Mouse (Mus musculus) limb, embryonic 10.5 days (tissue): ENCODE measurements around the gene Mark3. TPM values are rescaled to one million over a fixed set of nuclear protein-coding genes. Genes with fewer than 3 reads are reported as not detected.
"Not testable (repeated sequence)": the region's sequence is repeated elsewhere in the genome, so short reads cannot be mapped to it uniquely, and the experiment has no call there.

Source experiments
- DNase-seq: peaks from one replicate; pipeline ENCODE4 v3.0.0-alpha.2; 2017; ENCODE audit warnings: low spot score
- H3K27ac ChIP-seq: fragments of 300-500 bp; sonication (generic); 2 replicates; pipeline ENCODE4 v1.5.1; 2016; ENCODE audit warnings: mild to moderate bottlenecking
- H3K27me3 ChIP-seq: fragments of 300-500 bp; sonication (generic); 2 replicates; pipeline ENCODE4 v1.6.1; 2016; ENCODE audit warnings: low read depth, mild to moderate bottlenecking; ENCODE audit not compliant: poor library complexity, severe bottlenecking
- H3K36me3 ChIP-seq: fragments of 300-500 bp; sonication (generic); 2 replicates; pipeline ENCODE4 v1.6.1; 2016; ENCODE audit warnings: mild to moderate bottlenecking, moderate library complexity
- H3K4me1 ChIP-seq: fragments of 300-500 bp; sonication (generic); 2 replicates; pipeline ENCODE4 v1.6.1; 2016
- H3K4me3 ChIP-seq: fragments of 300-500 bp; sonication (generic); 2 replicates; pipeline ENCODE4 v1.5.1; 2016; ENCODE audit warnings: mild to moderate bottlenecking, moderate library complexity
- H3K9me3 ChIP-seq: fragments of 300-500 bp; sonication (generic); replicated peaks from 2 replicates; pipeline ENCODE4 v1.6.1; 2016; ENCODE audit warnings: mild to moderate bottlenecking
- WGBS: fragments of 180-500 bp; shearing (Covaris S2); methylation state at CpG from one replicate; pipeline ENCODE4 v1.1.7; 2016; 5-methylcytosine and 5-hydroxymethylcytosine counted together
- polyA plus RNA-seq: library from polyadenylated mRNA; unstranded; fragments of >200 nt; fragmentation: Nextera tagmentation; extraction: Ambion mirVana; gene quantifications from 2 replicates; pipeline ENCODE4 v1.2.1, GENCODE M21; 2016

Gene Mark3
- polyA plus RNA-seq, 1 experiment from 2014 or later = 50.6 TPM

DNA sequence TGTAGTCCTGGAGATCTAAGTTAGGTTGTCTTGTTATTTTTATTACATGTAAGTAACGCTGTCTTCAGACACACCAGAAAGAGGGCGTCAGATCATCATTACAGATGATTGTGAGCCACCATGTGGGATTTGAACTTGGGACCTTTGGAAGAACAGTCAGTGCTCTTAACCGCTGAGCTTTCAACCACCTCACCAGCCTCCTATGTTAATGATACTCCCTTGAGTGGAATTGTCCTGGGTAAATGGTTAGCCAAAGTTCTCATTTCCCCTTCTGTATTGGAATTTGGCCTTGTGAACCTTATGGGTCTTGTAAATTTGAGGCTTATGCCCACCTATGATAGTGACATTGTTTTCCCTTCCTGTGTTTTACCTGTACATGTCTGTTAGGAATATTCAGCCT is 27.3 kb upstream of the Mark3 start:
- no peak overlapping the region for H3K4me3 ChIP-seq
- 94% methylated on average over 3 of the region's 3 CpGs for WGBS
- peaks cover 68% of the 10 kb centered on the region for H3K36me3 ChIP-seq
- H3K9me3 ChIP-seq = no peaks in the 10 kb centered on the region
- no peak overlapping the region for H3K27ac ChIP-seq
- no peaks in the 10 kb centered on the region for H3K27me3 ChIP-seq
- 0 out of 2 replicates have a peak, but pooled peaks cover 2% of the 10 kb centered on the region for H3K4me1 ChIP-seq
- no peak for DNase-seq

DNA sequence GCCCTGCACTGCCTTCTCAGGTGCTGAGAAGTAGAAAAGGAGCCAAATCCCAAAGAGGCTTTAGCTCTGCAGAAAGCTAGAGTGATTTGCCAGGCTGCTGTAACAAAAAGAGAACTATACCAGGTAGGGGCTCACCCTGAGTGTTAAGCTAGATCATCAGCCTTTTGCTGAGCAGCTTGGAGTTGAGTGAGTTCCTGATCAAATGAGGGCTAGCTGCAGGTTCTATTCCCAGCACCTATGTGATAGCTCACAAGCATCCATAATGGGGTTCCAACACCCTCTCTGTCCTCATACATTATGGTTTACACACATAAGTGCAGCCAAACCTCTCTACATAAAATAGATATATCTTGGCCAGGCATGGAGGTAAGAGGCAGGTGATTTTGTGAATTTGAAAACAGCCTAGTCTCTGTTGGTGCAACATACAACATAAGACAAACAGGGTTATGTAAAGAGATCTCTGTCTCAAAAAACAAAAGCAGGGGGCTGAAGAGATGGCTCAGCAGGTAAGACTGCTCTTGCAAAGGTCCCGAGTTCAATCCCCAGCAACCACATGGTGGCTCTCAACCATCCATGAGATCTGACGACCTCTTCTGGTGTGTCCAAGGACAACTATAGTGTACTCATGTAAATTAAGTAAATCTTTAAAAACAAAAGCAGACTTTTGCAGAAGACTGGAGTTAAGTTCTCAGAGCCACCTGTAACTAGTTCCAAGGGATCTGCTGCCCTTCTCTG is 25.6 kb upstream of the Mark3 start:
- peaks cover 51% of the 10 kb centered on the region for H3K36me3 ChIP-seq
- DNase-seq = no peak
- no peaks in the 10 kb centered on the region for H3K27me3 ChIP-seq
- no peaks in the 10 kb centered on the region for H3K9me3 ChIP-seq
- 0 out of 2 replicates have a peak, but pooled peaks cover 4% of the 10 kb centered on the region for H3K4me1 ChIP-seq
- H3K4me3 ChIP-seq = no peak overlapping the region
- WGBS = 65% methylated on average over 2 of the region's 2 CpGs
- no peak overlapping the region for H3K27ac ChIP-seq

DNA sequence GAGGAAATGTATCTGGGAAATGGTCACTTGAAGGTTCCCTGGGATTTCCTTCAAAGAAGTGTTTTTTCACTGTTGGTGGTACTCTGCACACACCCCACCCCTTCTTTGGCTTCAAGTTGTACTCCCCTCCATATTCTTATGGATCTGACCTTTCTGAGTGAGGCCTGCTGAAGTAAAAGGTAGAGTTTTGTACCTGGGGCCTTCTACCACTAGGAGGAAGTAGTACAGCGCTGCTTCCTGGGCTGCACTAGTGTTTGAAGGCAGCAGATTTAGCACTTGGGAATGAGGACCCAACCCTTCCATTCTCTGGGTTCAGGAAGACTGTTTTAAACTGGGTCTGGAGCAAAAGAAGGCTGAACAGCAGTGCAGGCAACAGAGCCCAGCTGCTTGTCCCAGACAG is 23.6 kb upstream of the Mark3 start:
- H3K27ac ChIP-seq = no peak overlapping the region

DNA sequence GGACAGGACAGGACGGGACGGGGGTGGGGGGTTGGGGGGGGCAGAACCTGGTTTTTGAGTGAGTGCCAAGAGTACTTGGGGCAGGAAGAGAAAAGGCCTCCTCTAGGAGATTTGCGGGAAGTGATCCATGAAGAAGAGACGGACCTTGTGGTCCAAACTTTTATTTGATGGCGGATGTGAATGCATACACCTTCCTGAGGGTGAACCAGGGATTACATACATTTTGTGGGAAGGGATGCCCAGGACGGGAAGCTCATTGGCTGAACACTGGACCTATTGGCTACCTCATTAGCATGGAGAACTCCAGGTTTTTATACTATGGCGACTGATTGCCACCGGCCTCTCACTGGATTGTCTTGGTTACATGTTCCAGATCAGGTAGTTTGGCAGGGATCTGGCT is 22.0 kb upstream of the Mark3 start:
- Histone ChIP-seq H3K9me3 (no peaks in the 10 kb centered on the region), H3K4me3 (no peak overlapping the region), H3K4me1 (0 out of 2 replicates have a peak, but pooled peaks cover 4% of the 10 kb centered on the region), H3K27me3 (no peaks in the 10 kb centered on the region), H3K36me3 (peaks cover 19% of the 10 kb centered on the region), H3K27ac (no peak overlapping the region)
- DNase-seq = no peak
- 78% methylated on average over 8 of the region's 8 CpGs for WGBS

More for the DNA sequence above, 23.6 kb upstream of the Mark3 start:
- no peaks in the 10 kb centered on the region for H3K9me3 ChIP-seq
- H3K27me3 ChIP-seq = no peaks in the 10 kb centered on the region
- 41% methylated on average over 1 of the region's 1 CpGs for WGBS
- H3K4me1 ChIP-seq = 0 out of 2 replicates have a peak, but pooled peaks cover 4% of the 10 kb centered on the region
- peaks cover 35% of the 10 kb centered on the region for H3K36me3 ChIP-seq
- no peak for DNase-seq
- H3K4me3 ChIP-seq = no peak overlapping the region

DNA sequence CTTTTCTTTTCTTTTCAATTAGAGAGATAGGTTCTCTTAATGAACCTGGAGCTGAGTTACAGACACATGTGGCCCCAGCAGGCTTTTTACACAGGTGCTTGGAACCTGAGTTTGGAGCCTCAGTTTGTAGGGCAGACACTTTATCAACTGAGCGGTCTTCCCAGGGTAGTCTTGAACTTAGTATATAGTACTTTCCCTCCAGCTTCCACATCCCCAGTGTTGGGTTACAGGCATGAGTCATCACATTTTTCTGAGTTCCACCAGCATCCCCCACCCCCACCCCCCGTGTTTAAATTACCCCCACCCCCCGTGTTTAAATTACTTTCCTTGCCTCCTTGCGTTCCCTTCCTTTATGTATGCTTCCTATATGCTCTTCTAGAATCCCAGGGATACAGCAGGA is 19.0 kb upstream of the Mark3 start:
- no peak for DNase-seq
- no peaks in the 10 kb centered on the region for H3K27me3 ChIP-seq
- 70% methylated on average over 4 of the region's 4 CpGs for WGBS
- peaks cover 13% of the 10 kb centered on the region for H3K4me1 ChIP-seq
- H3K4me3 ChIP-seq = no peak overlapping the region
- H3K36me3 ChIP-seq = no peaks in the 10 kb centered on the region
- no peak overlapping the region for H3K27ac ChIP-seq
- no peaks in the 10 kb centered on the region for H3K9me3 ChIP-seq

DNA sequence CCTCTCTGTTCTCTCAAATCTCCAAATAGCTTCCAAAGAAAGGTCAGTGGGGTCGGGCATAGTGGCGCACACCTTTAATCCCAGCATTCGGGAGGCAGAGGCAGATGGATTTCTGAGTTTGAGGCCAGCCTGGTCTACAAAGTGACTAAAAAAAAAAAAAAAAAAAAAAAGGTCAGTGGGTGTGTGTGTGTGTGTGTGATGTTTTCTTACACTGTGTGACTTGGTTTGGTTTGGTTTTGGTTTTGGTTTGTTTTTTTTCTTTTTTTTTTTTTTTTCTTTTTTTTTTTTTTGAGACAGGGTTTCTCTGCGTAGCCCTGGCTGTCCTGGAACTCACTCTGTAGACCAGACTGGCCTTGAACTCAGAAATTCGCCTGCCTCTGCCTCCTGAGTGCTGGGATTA is 18.4 kb upstream of the Mark3 start:
- H3K4me3 ChIP-seq, H3K36me3 ChIP-seq, DNase-seq, H3K27ac ChIP-seq, H3K9me3 ChIP-seq, H3K27me3 ChIP-seq: not testable (repeated sequence)
- peaks cover 13% of the 10 kb centered on the region for H3K4me1 ChIP-seq
- WGBS = 85% methylated on average over 5 of the region's 5 CpGs

DNA sequence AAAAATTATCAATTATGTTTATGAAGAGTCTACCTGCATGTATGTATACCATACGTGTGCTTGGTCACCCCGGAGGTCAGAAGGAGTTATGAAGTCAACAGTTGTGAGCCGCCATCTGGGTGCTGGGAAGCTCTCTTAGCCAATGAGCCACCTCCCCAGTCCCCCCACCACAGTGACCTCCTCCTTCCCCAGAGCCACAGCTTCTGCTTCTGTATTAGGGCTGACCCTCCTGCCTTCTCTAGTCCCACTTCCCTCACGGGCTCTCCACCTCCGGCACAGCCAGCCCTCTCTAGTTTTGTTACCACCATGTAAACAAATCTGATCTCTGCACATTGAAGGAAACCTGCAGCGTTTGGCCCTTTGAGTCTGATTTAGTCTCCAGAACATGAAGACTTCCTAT is 16.8 kb upstream of the Mark3 start:
- no peak overlapping the region for H3K4me3 ChIP-seq
- no peak overlapping the region for H3K27ac ChIP-seq
- H3K4me1 ChIP-seq = peaks cover 9% of the 10 kb centered on the region
- 63% methylated on average over 6 of the region's 6 CpGs for WGBS
- no peaks in the 10 kb centered on the region for H3K27me3 ChIP-seq
- H3K9me3 ChIP-seq = no peaks in the 10 kb centered on the region
- DNase-seq = no peak
- no peaks in the 10 kb centered on the region for H3K36me3 ChIP-seq

DNA sequence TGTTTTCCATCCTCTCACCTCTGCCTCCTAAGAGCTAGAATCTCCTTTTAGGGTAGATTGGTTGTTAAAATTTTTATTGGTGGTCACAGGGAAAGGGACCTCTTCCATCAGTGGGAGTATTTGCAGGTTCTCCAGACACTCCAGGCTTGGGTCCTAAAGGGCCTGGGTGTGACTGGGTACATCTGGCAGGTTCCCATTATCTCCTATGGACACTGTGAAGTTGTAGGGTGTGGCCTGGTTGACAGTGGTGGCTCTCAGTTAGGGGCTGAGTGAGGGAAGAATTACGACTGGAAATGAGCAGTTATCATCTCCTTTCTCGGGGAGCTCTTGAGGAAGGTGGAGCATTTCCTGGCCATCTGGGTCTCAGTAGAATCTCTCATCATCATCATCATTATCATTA is 15.7 kb upstream of the Mark3 start:
- Histone ChIP-seq H3K27me3 (no peaks in the 10 kb centered on the region), H3K4me1 (peaks cover 16% of the 10 kb centered on the region), H3K9me3 (no peaks in the 10 kb centered on the region), H3K36me3 (no peaks in the 10 kb centered on the region), H3K27ac (no peak overlapping the region), H3K4me3 (no peak overlapping the region)
- DNase-seq = no peak
- 43% methylated on average over 2 of the region's 2 CpGs for WGBS

DNA sequence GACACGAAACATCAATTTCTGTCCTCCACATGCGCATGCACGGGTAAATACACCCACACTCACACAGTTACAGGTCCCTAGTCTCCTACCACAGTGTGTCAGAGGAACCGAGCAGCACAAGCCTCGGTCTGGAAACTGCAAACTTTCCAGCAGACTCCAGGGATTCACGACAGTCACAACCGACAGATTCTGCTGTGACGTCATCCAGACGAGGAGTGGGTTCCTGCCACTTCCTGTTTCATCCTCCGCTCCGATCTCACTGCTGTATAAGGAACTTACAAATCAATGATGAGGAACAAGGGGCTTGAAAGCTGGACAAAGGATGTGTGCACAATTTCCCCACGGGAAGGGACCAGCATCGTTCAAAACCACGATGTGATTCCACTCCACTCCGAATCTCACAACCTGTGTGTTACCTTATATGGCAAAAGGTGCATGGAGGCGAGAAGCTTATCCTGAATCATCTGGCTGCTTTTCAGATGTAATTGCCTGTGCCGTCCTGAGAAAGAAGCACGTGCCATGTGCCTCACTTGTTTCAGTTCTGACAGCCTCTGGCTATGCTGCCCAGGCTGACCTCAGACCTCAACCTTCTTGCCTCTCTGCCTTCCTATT is 14.6 kb upstream of the Mark3 start:
- Histone ChIP-seq H3K4me3 (no peak overlapping the region), H3K36me3 (no peaks in the 10 kb centered on the region)
- 64% methylated on average over 18 of the region's 18 CpGs for WGBS

DNA sequence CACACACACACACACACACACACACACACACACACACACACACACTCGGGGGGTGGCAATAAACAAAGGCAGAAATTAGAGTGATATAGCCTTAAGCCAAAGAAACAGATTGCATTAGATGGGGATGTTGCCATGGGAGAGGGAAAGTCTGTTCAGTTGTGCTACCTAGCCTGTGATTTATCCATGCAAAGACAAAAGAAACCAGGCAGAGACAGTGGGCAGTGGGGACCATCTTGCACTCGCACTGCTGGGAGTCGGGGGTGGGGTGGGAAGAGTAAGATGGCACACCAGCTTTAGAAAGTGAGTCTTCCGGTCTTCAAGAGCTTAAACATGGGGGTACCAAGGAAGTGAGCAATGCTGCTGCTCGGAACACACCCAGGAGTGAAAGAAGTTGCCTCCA is 14.0 kb upstream of the Mark3 start:
- no peaks in the 10 kb centered on the region for H3K36me3 ChIP-seq
- 77% methylated on average over 5 of the region's 5 CpGs for WGBS
- H3K9me3 ChIP-seq = no peaks in the 10 kb centered on the region
- H3K27me3 ChIP-seq = no peaks in the 10 kb centered on the region
- no peak overlapping the region for H3K4me3 ChIP-seq
- no peak overlapping the region for H3K27ac ChIP-seq
- DNase-seq = no peak
- peaks cover 16% of the 10 kb centered on the region for H3K4me1 ChIP-seq

More for the DNA sequence above, 14.6 kb upstream of the Mark3 start:
- Histone ChIP-seq H3K4me1 (peaks cover 16% of the 10 kb centered on the region), H3K27ac (peak overlapping the region; percentile 25; the same call in 1 of the 2 replicates), H3K27me3 (no peaks in the 10 kb centered on the region), H3K9me3 (no peaks in the 10 kb centered on the region)
- DNase-seq = no peak

DNA sequence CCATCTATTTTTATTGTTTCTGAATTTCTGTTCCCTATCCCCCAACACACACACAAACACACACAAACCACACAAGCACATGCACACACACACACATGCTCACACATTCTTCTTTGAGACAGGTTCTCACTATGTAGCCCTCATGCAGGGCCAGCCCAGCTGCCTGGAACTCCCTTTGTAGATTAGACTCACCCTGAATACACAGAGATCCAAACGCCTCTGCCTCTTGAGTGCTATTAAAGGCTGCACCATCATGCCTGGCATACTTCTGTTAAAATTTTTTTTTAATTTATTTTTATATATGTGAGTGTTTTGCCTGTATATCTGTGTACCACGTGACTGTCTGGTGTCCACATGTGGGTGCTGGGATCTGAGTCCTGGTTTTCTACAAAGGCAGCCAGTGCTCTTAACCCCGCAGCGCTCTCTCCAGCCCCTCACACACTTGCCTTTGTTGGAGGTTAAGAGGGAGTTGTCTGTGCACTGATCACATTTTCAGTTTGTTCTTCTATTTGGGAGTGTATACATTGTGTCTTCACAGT is 12.0 kb upstream of the Mark3 start:
- 61% methylated on average over 4 of the region's 4 CpGs for WGBS
- H3K36me3 ChIP-seq = no peaks in the 10 kb centered on the region
- H3K27me3 ChIP-seq = no peaks in the 10 kb centered on the region
- DNase-seq = no peak
- no peaks in the 10 kb centered on the region for H3K9me3 ChIP-seq
- no peak overlapping the region for H3K27ac ChIP-seq
- no peak overlapping the region for H3K4me3 ChIP-seq
- H3K4me1 ChIP-seq = peaks cover 16% of the 10 kb centered on the region

DNA sequence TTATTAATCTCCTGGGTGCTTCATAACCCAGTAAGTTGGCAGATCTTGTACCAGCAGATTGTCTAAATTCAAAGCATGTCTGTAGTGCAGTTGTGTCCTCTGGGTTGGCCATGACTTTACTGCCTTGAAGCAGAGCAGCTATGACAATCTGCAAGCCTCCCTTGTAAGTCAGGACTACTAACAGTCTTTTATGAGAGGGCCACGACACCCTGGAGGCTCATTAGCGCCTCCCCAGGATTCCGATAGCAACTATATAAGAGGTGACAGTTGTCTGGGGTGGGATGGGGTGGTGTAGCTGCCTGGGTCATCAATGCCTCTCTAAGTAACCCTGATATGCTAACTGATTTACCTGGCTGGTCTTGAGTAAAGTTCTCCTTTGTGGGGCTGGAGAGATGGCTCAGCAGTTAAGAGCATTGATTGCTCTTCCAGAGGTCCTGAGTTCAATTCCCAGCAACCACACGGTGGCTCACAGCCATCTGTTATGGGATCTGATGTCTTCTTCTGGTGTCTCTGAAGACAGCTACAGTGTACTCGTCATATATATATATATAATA is 11.2 kb upstream of the Mark3 start:
- Histone ChIP-seq H3K9me3 (no peaks in the 10 kb centered on the region), H3K4me3 (no peak overlapping the region), H3K36me3 (no peaks in the 10 kb centered on the region), H3K27me3 (no peaks in the 10 kb centered on the region), H3K4me1 (peaks cover 16% of the 10 kb centered on the region), H3K27ac (no peak overlapping the region)
- WGBS = 33% methylated on average over 5 of the region's 5 CpGs
- DNase-seq = no peak

DNA sequence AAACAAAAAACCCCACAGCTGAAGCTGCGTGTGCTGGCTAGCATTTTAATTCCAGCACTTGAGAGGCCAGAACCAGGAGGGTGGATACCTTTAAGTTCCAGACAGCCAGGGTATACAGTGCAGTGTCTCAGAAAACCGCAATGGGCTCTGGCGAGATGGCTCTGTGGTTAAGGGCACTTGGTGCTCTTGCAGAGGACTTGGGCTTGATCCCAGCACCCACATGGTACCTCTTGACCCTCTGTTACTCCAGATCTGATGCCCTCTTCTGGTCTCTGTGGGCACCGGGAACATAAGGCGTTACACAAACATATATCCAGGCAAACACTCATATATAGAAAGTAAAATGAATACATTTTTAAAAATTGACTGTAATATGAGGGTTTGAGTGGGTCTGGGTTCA is 9.0 kb upstream of the Mark3 start:
- H3K9me3 ChIP-seq = no peaks in the 10 kb centered on the region
- H3K4me1 ChIP-seq = peaks cover 7% of the 10 kb centered on the region
- H3K27me3 ChIP-seq = no peaks in the 10 kb centered on the region
- no peak overlapping the region for H3K27ac ChIP-seq
- no peak for DNase-seq
- WGBS = 75% methylated on average over 5 of the region's 5 CpGs
- no peaks in the 10 kb centered on the region for H3K36me3 ChIP-seq
- H3K4me3 ChIP-seq = no peak overlapping the region
